Mouse (Mus musculus): ENCODE data around the gene Gm45261. TPM values are rescaled to one million over a fixed set of nuclear protein-coding genes. Genes with fewer than 3 reads are reported as not detected.

The Gm45261 gene
- polyA plus RNA-seq (2012; rRNA removed), result not detected in 2 replicates

GRCm38 (mm10) chr1:80461348-80461747 is at the start of gene Gm45261:
TSS of gene Gm45261 (minus strand) at chr1:80461448.

Other genes starting within 250 kb of the Gm45261 start
- gene Fam124b, start 243.0 kb downstream of the Gm45261 start, polyA plus RNA-seq (2012; rRNA removed), result 0.06 TPM in 1 of 2 replicates, not detected in the other
- 3.9 and 4.6 TPM in 2 replicates for gene Cul3, start 121.0 kb downstream of the Gm45261 start, polyA plus RNA-seq (2012; rRNA removed)